Mouse (Mus musculus) C2C12 (cell line): ENCODE data around the gene Cpa1.

Experiments
- CTCF ChIP-seq: IDR thresholded peaks from one replicate; pipeline ENCODE4 v1.5.1; 2011; ENCODE audit not compliant: control insufficient read depth, insufficient read depth, insufficient read length
- MYOD1 ChIP-seq: IDR thresholded peaks from one replicate; pipeline ENCODE4 v1.6.1; 2011; ENCODE audit warnings: low read depth; ENCODE audit not compliant: control insufficient read depth, insufficient read length

GRCm38 (mm10) chr6:30600995-30601394 lies 38.0 kb upstream of the Cpa1 start:
- TF ChIP-seq MYOD1 (no peak), CTCF (no peak)
